Mouse (Mus musculus) spleen, adult 2 months (tissue): Measurements from ENCODE around the gene Pcyt2.

ENCODE experiments used
- CTCF ChIP-seq: fragments of 200-500 bp; IDR thresholded peaks from 2 replicates; pipeline ENCODE4 v1.5.1; 2011; ENCODE audit warnings: mild to moderate bottlenecking, inconsistent platforms; ENCODE audit not compliant: insufficient read depth, insufficient read length, insufficient replicate concordance; ENCODE audit errors: extremely low read depth
- POLR2A ChIP-seq: fragments of 200-500 bp; IDR thresholded peaks from 2 replicates; pipeline ENCODE4 v1.6.1; 2011; ENCODE audit warnings: low read depth, low read length, inconsistent platforms

DNA sequence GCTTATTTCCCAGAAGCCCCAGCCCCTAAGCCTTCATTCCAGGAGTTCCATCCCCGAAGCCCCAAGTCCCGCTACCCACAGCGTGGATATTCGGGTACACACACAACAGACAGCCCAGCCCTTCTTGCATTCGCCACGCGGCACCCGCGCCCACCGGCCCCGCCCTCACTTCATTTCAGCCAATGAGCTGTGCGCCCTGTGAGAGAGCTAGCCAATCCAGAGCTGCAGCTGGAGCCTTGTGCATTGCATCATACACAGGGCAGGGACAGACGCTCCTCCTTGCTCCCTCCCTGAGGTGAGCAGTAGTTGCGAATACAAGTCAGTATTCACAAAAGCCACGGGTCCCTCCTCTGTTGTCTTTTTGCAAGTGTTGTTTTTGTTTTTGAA lies 25.9 kb upstream of the Pcyt2 start, which contains the start of gene Pycr1:
- TF ChIP-seq CTCF = no peak
- no peak for TF ChIP-seq POLR2A
